Mouse (Mus musculus): Measurements from ENCODE around the gene Nmnat3. TPM values are rescaled to one million over a fixed set of nuclear protein-coding genes. Genes with fewer than 3 reads are reported as not detected.

Gene Nmnat3
- total RNA-seq, 2 experiments from 2014 or later = 2.7 to 2.8 TPM

DNA sequence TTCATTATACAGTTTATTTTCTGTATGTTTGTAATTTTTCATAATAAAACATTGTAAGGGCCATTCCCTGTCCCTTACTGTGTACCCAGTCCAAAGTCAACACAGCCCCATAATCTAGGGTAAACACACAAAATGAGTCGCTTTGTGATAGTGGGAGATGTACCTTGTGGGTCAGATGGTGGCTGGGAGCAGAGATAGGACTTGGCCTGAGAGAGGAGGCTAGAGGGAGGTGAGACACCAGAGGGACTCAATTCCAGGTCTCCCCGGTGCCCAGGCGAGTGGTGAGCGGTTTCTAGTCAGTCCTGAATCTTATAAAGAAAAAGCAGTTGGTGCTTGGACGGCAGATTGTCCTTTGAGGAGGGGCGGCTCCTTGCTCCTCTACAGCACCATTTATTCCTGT is 26.4 kb downstream of the Nmnat3 start:
- no peak for TF ChIP-seq CTCF (IDR thresholded peaks at IDR 0.05)
- H3K27ac ChIP-seq = no peak overlapping the region
- no peak overlapping the region for H3K4me3 ChIP-seq
- no peak for DNase-seq (ENCODE audit: extremely low spot score in 1 of 2, low spot score in 2 of 2)
- intact Hi-C loops (cut with DNase I) = no loop called here

DNA sequence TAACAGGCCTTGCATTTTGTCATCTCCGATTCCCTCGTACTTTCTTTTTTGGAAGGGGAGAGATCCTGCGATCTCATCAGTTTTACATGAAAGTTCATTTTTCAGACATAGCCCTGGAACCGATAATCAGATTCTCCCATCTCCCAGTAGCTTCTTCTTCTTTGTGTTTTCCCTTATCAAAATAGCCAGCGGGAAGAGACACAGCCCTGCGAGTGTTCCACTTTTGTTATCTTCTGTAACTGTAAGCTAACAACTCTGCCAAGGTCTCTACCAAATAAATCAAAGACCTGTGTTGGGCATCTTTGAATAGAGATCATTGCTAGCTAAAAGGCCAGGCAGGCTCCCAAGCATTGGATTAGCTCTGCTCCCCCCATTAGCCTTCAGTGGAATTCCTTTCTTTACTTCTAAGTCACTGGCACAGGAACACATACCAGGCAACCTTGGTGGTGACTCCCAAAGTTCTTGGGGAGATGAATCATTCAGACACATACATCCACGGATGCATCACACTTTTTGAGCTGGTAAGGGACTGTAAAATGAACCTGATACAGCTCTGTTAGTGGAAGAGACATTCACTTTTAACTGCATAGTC is 26.9 kb downstream of the Nmnat3 start:
- DNase-seq (ENCODE audit: extremely low spot score in 1 of 2, low spot score in 2 of 2) = no peak
- Histone ChIP-seq H3K27ac (no peak overlapping the region), H3K4me3 (no peak overlapping the region)
- intact Hi-C loops (cut with DNase I) = no loop called here
- TF ChIP-seq CTCF (IDR thresholded peaks at IDR 0.05) = no peak

DNA sequence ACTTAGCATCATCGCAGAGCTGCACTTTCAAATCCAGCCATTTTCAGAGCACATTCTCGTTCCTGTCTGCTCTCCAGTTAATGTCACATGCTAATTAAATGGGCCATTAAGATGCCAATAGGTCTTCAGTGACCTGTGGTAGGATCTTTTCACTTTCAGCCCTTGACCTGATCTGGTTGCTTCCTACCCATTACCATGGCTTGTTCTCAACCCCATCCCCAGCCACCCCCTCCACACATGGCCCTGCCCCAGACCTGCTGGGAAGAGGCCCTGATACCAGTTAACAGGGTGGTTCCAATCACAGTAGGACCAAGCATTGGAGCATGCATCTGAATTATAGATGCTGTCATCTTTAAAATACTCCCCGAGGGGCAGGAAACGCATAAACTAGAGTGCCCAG is 30.7 kb downstream of the Nmnat3 start:
- Histone ChIP-seq H3K4me3 (no peak overlapping the region), H3K27ac (no peak overlapping the region)
- no peak for TF ChIP-seq CTCF (IDR thresholded peaks at IDR 0.05)
- intact Hi-C loops (cut with DNase I) = no loop called here
- no peak for DNase-seq (ENCODE audit: extremely low spot score in 1 of 2, low spot score in 2 of 2)

DNA sequence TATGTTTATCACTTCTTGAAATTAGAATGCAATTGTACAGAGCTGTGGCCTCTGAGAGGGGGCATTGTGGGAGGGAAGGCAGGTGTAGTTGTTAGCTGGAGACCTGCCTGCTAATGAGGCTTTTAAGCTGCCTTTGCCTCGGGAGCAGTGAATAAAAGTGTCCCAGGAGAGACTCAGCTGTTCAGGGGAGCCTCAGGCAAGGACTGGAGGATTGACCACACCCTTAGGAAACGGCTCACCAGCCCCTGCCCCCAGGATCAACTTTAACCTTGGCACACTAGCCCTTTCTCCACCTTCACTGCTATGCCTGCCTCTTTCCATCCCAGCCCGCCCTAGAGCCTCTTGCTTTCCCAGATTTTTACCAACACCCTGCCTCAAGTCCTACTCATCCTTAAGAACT is 31.6 kb downstream of the Nmnat3 start:
- Histone ChIP-seq H3K4me3 (no peak overlapping the region), H3K27ac (no peak overlapping the region)
- TF ChIP-seq CTCF (IDR thresholded peaks at IDR 0.05) = no peak
- no peak for DNase-seq (ENCODE audit: extremely low spot score in 1 of 2, low spot score in 2 of 2)
- intact Hi-C loops (cut with DNase I) = no loop called here

DNA sequence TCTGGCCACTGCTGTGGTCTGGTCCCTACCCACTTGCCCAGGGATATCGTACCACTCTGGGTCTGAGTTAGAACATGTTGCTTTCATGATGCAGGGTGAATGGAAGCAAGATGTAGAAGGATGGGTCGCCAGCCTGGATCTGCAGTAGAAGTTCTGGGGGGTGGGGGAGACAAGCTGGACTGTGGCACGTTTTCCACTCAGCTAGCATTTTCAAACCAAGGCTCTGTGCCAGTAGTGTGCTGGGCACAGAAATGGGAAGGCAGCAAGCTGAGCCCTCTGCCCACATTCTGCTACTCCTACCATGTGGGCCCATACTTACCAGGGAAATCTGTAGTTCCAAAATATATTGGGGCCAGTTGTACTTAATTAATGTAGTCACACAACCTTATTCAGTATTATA is 33.5 kb downstream of the Nmnat3 start:
- no peak for TF ChIP-seq CTCF (IDR thresholded peaks at IDR 0.05)
- no peak overlapping the region for H3K27ac ChIP-seq
- no peak for DNase-seq (ENCODE audit: extremely low spot score in 1 of 2, low spot score in 2 of 2)
- H3K4me3 ChIP-seq = no peak overlapping the region
- intact Hi-C loops (cut with DNase I) = no loop called here

DNA sequence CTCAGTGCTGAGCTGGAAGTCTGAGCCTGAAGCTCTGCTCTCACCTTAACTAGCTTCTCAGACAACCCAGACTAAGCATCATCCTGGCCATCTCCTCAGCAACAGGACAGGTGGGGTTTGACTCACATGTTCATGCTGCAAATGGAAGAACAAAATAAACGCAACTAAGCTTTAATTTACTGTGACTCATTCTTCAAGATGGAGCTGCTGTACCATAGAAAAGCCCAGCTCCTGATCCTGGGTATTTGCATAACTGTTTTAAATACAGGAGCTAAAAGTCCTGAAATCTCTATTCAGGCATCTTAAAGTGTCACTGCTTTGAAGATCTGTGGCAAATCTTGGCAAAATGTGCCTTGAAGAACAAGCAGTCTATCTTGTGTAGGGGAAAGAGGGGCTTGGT is 38.9 kb downstream of the Nmnat3 start:
- intact Hi-C loops (cut with DNase I) = no loop called here
- no peak overlapping the region for H3K4me3 ChIP-seq
- no peak for DNase-seq (ENCODE audit: extremely low spot score in 1 of 2, low spot score in 2 of 2)
- H3K27ac ChIP-seq = 0 out of 2 replicates have a peak overlapping the region, but pooled peaks have one; percentile 37
- no peak for TF ChIP-seq CTCF (IDR thresholded peaks at IDR 0.05)

DNA sequence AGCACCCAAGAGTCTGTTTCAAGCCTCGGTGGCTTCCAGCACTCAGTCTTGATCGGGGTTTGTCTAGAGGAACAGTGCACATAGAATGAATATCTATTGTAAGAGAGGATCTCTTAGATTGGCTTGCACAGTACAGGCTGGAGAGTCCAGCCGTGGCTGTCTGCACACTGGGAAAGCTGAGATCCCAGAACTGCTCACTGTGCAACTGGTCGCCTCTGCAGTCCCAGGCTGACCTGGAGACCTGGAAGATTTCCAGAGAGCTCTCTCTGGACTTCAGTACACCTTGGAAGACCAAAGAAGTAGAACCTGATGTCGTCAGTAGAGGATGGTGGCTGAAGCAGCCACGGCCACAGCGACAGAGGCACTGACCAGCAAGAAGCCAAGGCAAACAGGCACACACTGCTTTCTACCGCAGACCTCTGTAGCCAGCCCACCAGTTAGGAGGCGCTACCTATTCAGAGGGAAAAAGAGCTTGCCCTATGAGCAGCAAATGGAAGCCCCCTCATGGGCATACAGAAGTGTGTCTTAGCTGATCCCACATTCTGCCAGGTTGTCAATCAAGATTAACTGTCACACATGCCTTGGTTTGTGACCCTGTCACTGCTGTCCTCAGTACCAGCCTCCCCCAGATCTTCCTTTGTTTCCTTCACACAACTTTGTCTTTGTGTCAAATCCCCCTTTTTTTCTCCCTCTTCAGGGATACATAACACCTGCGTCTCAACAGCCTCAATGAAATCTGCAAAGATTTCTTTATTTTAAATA is 41.4 kb downstream of the Nmnat3 start:
- DNase-seq (ENCODE audit: extremely low spot score in 1 of 2, low spot score in 2 of 2) = no peak
- Histone ChIP-seq H3K27ac (no peak overlapping the region), H3K4me3 (no peak overlapping the region)
- no peak for TF ChIP-seq CTCF (IDR thresholded peaks at IDR 0.05)
- intact Hi-C loops (cut with DNase I) = no loop called here

DNA sequence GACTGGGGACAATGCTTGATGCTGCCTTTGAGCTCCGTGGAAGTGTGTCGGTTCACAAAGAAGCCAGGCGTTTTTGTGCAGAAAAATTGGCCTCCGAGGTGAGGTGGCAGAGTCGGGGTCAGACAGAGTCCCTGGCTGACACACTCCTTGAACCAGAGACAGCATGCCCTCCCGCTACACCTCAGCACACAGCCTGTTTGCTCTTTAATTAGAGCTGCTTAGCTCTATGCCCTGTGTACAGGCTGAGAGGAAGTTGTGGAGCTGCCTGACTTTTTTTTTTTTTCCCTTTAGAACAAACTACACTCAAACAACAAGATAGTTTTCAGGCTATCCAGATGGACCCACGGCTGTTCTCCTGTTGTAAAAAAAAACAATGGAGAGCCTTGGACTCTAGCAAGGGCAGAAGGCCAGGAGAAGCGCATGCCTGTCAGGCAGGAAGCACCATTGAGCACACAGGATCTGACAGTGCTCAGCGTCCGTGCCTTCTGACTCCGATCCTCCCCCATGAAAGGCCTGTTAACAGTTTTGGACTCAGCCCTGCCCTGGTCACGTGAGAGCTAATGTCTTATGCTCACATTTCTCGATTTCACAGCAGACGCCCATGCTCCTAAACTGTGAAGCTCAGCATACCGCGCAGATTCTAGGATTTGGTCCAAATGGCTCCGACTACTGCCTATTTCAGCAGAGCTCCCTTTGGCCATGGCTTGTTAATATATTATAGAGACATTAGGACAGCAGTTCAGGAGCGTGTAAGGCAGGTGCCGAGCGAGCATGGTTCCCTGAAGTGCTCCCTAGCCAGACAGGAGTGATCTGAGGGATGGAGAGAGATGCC is 42.3 kb downstream of the Nmnat3 start:
- Histone ChIP-seq H3K4me3 (0 out of 2 replicates have a peak overlapping the region, but pooled peaks have one; percentile 4), H3K27ac (no peak overlapping the region)
- intact Hi-C loops (cut with DNase I) = no loop called here
- DNase-seq (ENCODE audit: extremely low spot score in 1 of 2, low spot score in 2 of 2) = peak; percentile 20 to 40
- no peak for TF ChIP-seq CTCF (IDR thresholded peaks at IDR 0.05)

DNA sequence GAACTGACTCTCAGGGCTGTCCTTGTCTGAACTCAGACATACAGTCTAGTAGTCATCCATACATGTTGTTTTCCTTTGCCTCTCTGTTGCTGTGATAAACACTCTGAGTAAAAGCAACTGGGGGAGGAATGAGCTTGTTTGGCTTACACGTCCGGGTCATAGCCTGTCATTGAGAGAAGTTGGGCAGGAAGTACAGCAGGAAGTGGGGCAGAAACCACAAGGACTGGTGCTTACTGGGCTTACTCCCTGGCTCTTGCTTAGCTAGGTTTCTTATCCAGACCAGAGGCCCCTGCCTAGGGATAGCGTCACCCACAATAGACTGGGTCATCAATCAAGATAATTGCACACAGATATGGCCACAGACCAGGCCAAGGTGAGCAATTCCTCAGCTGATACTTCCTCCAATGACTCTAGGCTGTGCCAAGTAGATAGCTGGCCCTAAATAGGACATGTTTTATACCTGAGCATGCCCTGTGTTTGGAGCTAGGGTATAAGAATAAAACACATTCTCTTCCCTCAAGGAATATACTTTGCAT is 46.1 kb downstream of the Nmnat3 start:
- no peak for DNase-seq (ENCODE audit: extremely low spot score in 1 of 2, low spot score in 2 of 2)
- intact Hi-C loops (cut with DNase I) = no loop called here
- no peak for TF ChIP-seq CTCF (IDR thresholded peaks at IDR 0.05)
- H3K27ac ChIP-seq = no peak overlapping the region
- H3K4me3 ChIP-seq = no peak overlapping the region

DNA sequence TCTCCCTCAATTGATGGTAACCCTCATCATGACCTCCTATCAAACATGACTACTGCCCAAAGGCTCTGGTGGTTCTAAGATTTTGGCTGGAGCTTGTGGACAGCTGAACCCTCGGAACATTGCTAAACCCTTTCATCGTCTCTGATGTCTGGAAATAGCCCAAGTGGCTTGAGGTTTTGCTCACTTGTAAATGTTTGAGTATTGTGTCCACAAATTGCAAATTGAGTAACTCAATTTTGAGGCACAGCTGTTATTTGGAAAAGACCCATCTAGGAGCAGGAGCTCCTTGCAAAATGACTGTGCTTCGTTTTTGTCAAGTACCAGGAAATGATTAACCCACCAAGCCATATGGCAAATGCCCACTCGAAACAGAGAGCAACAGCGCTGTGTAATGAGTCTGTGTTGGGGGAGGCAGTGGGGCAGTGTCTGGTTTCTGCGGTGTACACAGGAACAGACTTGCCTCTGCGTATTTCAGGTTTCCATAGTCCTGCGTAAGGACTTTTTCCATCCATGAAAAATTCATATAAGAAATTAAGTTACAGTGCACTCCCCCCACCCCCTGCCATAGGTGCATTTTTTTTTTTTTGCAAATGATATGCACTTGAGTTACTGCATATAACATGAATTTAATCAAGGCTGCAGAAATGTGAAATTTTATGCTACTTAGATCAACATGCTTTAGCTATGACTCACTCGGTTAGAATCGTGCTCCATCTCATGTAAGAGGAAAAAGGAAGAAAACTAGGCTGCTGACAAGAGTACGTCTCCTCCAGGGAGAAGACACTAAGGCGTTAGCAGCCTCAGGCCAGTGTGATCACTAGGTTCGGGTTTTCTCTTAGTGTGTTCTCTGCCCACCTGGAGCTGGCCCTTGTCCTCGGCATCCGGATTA is 50.9 kb downstream of the Nmnat3 start:
- DNase-seq (ENCODE audit: extremely low spot score in 1 of 2, low spot score in 2 of 2) = peak; percentile 23 to 42
- intact Hi-C loops (cut with DNase I) = loop anchor here (2.0 to 5.0 kb wide), 2 partner anchors 37 to 64 kb away; no protein-coding TSS in a partner anchor
- peak overlapping the region; percentile 57; the same call in 1 of the 2 replicates for H3K27ac ChIP-seq
- H3K4me3 ChIP-seq = no peak overlapping the region
- no peak for TF ChIP-seq CTCF (IDR thresholded peaks at IDR 0.05)

DNA sequence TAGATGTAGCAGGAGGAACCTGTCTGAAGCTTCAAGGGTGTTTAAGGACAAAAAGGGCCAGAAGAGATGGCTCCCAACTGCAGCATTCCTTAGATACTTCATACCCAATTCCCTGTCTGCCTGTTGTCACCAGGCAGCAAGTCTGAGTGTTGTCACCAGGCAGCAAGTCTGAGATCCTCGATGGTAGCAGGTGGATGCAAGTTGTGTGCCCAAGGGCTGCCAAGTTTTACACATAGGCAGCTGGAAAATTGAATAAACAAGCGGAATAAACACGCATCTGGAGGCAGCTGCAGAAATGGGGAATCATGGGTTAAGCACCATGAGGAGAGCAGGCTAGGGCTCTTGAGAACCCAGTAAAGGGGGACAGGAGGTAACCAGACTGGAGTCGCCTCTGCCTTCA is 52.7 kb downstream of the Nmnat3 start:
- intact Hi-C loops (cut with DNase I) = loop anchor here (2.0 to 5.0 kb wide), 2 partner anchors 35 to 62 kb away; no protein-coding TSS in a partner anchor

More for the DNA sequence above, 52.7 kb downstream of the Nmnat3 start:
- no peak for TF ChIP-seq CTCF (IDR thresholded peaks at IDR 0.05)
- H3K4me3 ChIP-seq = no peak overlapping the region
- no peak overlapping the region for H3K27ac ChIP-seq
- DNase-seq (ENCODE audit: extremely low spot score in 1 of 2, low spot score in 2 of 2) = no peak
